Mouse (Mus musculus) kidney, postnatal 36 days (tissue): ENCODE results near the gene Ttll1.
"Not testable (repeated sequence)": the region's sequence is repeated elsewhere in the genome, so short reads cannot be mapped to it uniquely, and the experiment has no call there.

Experiments
- DNase-seq, 2 experiments: peaks; one replicate each; pipeline ENCODE4 v3.0.0; 2021 to 2022; ENCODE audit warnings: mixed read lengths in 2 of 2

Gene Ttll1

DNA sequence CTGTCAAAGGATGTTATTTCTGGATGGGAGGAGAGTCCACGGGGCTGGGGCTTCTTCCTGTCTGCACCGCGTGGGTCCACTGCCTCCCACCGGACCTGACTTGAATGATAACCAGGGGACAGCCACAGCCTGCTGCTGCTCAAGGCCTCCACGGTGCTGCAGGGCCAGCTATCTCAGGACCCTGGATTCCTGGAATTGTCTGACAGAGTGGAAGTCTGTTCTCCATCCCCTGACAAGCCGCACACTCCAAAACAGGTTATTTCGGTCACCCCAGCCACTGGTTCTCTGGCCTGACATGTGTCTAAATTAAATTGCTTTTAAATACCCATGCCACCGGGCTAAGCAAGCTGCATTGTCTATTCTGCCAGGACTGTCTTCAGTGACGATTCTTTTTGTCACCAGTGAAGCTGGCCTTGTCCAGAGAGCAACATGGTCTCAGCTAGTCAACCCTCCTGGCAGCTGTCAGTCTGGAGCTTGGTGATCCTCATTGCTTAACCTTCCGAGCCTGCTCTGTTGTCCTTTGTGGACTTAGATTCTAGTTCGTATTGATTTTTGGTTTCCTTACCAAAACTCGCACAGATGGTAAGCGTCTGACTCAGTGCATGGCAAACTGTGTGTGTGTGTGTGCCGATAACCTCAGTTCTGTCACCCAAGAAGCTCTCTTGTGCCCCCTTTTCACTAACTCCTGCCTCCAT lies 13.1 kb upstream of the Ttll1 start:
- DNase-seq, result no peak

DNA sequence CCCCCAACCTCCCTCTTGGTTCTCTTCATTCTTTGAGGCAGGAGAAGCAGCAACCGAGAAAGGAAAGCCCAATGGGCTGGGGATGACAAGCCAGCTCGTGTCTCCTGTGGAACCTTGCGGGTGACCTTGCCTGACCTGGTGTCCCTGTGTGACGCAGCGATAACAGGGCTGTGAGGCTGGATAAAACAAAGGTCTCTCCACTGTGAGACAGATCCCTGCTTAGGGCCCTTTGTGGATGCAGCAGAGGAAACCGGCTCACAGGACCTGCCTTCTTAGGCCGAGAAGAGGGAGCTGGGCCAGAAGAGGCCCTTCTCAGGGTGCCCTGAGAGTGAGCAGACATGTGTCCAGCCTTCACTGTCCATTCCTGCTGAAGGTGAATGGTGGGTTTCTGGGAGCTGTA lies 12.5 kb upstream of the Ttll1 start:
- peak in 1 of 2 experiments; percentile 34 for DNase-seq

DNA sequence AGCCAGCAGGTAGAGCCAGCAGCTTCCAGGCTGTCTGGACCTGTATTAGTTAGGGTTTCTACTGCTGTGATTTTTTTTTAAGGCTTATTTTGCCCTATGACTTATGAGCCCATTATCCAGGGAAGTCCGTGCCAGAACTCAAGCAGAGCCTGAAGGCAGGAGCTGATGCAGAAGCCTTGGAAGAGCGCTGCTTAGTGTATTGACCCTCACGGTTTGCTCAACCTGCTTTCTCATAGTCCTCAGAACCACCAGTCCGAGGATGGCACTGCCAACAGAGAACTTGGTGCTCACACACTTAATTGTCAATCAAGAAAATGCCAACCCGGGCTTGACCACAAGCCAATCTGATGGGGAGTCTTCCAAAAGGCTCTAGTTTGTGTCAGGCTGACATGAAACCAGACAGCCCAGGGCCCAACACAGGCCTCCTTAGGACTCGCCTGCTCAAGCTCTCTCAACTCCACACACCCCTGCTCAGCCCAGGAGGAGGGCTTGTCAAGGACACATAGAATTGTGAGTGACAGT lies 10.2 kb upstream of the Ttll1 start:
- DNase-seq, result no peak

- peak; percentile 83 to 87 for DNase-seq
These were observed 7.7 kb upstream of the Ttll1 start for GRCm38 (mm10) chr15:83518215-83519048.

DNA sequence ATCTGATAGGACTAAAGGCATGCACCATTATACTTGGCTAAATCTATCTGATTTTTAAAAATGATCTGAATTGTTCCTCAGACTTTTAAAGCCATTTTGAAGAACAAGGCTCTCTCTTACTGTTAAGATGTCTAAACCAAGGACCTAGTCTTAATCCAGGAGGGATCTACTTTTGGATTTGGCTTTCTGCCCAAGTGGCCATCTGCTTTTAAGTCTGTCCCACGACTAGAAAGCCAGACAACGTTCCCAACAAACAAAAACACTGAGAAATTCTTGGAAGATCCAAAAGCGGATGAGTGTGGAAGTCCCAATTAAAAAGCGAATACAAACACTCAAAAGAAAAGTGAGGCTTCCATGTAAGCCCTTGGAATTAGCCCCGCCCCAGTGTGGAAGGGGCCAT lies 4.3 kb upstream of the Ttll1 start:
- DNase-seq, result no peak

DNA sequence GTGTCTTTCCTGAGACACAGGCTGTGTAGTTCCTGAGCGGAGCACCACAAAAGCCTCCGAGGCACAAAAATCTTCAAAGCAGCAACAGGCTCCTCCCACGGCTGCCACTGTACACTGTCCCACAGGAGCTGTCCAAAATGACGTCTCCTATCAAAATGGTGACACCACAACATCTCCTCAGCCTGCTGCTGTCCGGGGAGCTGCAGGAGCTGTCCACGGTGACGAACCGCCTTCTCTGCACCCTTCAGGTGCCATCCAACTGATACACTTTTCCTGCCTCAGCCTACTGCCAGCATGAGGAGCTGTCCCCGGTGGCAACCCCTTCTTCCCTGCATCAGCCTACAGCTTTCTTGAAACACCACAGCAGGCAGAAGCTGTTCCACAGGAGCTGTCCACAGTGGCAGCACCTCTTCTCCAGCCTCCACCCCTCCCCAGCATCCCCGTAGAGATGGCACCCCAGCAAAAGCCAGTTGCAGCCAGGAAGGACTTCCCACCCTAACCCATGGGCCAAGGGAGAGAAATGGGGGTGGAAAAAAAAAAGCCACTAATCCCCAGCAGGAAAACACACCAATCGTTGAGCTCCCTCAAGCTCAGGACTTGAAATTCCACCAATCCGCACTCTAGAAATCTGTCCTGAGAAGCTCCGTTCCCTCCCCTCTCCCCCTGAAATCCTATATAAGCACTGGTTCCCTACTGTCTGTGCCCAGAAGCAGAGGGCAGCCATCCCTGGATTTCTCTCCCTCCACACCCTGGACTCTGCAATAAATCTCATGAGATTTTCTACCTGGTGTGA lies 2.0 kb upstream of the Ttll1 start:
- no peak for DNase-seq

DNA sequence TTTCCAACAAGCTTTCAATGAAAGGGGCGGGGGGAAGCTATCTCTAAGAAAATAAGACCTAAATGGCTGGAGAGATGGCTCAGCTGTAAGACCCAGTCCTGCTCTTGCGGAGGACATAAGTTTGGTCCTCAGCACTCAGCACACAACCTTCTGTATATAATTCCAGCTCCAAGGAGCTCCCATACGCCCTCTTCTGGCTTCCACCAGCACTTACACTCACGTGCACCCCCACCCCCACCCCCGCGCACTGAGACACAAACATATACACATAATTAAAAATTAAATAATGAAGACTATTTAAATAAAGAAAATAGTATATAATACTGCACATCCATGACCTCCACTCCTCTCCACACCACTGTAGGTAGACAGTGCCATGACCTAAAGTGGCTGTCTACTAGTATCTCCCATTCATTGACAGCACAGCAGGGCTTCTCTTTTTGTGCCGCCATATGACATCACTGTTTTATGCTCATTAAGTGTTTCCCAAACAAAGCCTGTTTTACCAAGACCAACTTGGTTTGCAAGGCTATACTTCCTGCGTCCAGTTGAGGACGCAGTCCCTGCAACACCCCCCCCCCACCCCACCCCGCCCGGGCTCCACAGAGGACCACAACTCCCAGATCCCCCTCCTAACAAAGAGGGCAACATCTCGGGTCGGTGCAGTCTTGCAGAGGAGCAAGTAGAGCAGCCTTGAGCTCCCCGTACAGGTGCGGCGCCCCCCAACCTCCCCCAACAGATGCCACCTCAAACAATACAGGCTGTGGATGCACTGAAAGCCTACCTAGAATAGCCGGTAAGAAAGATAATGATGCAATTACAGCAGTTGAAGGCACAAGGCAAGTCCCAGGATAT lies 516 bp downstream of the Ttll1 start:
- no peak for DNase-seq

GRCm38 (mm10) chr15:83501483-83501882 lies 9.2 kb downstream of the Ttll1 start:
- DNase-seq, result not testable (repeated sequence)

DNA sequence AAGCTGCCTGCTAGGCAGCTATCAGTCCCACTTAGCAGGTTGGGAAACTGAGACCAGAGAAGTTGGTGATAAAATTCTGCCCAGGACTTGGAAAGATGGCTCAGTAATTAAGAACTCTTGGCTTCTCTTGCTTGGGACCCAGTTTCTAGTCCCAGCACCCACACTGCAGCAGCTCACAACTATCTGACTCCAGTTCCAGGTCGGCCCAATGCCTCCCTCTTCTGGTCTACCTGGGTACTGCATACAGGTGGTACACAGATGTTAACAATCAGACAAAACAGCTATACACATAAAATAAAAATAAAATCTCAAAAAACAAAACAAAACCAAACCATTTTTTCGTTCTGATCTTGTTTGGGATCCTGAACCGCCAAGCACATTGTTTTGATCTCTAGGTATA lies 10.3 kb downstream of the Ttll1 start:
- DNase-seq, result peak; percentile 34 to 77

DNA sequence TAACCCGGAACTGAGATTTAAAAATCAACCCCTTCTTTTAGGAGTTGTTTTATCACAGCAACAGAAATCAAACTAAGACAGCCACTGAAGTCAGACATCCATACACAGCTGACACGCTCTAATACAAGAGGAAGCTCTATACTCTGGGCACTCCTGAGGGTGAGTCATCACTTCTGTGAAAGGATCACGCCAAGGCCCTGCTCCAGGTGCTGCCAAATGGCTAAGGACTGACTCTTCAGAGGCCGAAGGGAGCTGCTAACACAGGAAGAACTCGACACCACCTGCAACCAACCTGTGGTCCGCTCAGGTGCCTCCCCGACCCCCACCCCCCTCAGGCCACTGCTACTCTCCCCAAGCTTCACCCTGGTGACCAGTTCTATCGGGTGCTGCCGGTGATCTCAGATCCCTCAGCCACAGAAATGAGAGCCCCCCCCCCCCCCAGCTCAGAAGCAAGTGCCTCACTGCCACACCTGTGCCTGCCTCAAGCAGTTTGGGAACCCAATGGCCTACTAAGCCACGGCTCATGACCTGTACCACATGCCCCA lies 11.4 kb downstream of the Ttll1 start:
- DNase-seq, result no peak

DNA sequence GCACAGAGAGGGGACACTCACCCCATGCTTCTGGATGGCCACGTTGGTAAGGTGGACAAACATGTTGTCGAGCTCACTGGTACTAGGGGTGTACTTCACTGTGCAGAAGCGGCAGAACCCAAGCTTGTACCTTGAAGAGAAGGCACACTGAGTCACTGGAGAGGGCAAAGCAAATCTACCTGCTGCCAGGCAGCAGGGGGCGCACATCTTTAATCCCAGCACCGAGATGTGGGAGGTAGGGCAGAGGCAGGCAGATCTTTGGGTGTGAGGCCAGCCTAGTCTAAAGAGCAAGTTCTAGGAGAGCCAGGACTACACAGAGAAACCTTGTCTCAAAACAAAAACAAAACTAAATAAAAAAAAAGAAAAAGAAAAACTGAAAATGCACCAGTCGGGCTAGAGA lies 13.4 kb downstream of the Ttll1 start:
- DNase-seq, result peak in 1 of 2 experiments; percentile 49

GRCm38 (mm10) chr15:83495787-83496367 lies 14.8 kb downstream of the Ttll1 start:
- no peak for DNase-seq

- no peak for DNase-seq
These were observed 15.5 kb downstream of the Ttll1 start for GRCm38 (mm10) chr15:83495195-83495594.

- no peak for DNase-seq
These were observed 16.1 kb downstream of the Ttll1 start for GRCm38 (mm10) chr15:83494572-83494920.

DNA sequence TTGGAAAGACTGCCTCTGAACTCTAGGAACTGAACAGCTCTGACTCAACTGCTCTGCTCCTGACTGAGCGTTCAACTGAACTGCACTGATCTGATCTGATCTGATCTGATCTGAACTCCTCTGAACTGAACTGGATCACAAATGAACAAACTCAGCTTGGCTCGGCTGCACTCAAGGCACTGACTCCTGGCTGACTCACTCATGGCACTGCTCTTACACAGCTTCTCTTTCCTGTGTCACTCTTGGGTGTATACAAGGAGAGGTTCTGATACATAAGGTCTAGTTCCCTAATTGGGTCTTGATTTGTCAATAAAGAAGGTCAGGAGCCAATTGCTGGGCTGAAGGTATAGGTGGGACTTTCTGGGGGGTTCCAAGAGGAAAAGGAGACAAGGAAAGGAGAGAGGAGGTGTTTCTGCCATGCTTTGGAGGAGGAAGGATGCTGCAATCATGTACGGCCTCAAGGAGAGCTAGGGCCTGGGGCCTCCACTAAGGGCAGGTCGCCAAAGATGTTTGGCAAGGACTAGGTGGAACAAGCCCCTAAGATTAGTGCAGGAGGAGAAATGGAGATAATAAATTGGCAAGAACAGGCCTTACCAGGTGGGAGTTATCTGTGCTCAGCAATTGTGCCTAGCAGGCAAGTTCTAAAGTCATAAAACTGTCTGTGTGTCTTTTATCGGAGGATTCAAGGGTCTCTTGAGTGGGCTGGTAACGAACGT lies 16.7 kb downstream of the Ttll1 start:
- DNase-seq, result no peak

GRCm38 (mm10) chr15:83491891-83492290 lies 18.8 kb downstream of the Ttll1 start:
- no peak for DNase-seq

- no peak for DNase-seq
These were observed 21.2 kb downstream of the Ttll1 start for GRCm38 (mm10) chr15:83489471-83489870.

GRCm38 (mm10) chr15:83487477-83488115 lies 23.1 kb downstream of the Ttll1 start:
- no peak for DNase-seq

- no peak for DNase-seq
These were observed 26.4 kb downstream of the Ttll1 start for GRCm38 (mm10) chr15:83484311-83484710.

DNA sequence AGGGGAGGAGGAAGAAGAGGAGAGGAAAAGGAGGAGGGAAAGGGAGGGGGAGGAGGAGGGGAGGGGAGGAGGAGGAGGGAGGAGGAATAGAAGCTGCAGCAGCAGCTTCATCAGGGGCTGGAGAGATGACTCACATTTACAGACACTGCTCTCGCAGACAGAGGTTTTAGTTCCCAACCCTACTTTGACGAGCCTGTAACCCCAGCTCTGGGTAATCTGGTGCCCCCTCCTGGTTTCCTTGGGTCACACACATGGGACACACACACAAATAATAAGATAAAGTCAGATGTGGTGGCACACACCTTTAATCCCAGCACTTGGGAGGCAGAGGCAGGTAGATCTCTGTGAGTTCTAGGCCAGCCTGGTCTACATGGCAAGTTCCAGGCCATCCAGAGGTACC lies 27.2 kb downstream of the Ttll1 start:
- peak in 1 of 2 experiments; percentile 71 for DNase-seq
